Mouse (Mus musculus) heart, adult 2 months (tissue): ENCODE results near the gene Pimreg. TPM values are rescaled to one million over a fixed set of nuclear protein-coding genes. Genes with fewer than 3 reads are reported as not detected.

Experiments used
- DNase-seq, 2 experiments: peaks; one replicate each; pipeline ENCODE4 v3.0.0; 2021
- H3K27ac ChIP-seq: fragments of 200-600 bp; 2 replicates; pipeline ENCODE4 v1.8.1; 2022
- H3K27me3 ChIP-seq: fragments of 200-500 bp; 2 replicates; pipeline ENCODE4 v1.6.1; 2012; ENCODE audit warnings: mild to moderate bottlenecking, low read length, inconsistent platforms, mixed read lengths; ENCODE audit not compliant: control insufficient read depth, insufficient read depth
- H3K36me3 ChIP-seq: fragments of 200-500 bp; 2 replicates; pipeline ENCODE4 v1.6.1; 2012; ENCODE audit warnings: low read length, inconsistent platforms; ENCODE audit not compliant: control insufficient read depth, insufficient read depth
- H3K4me1 ChIP-seq: fragments of 200-500 bp; 2 replicates; pipeline ENCODE4 v1.6.1; 2011; ENCODE audit warnings: low read length; ENCODE audit not compliant: control insufficient read depth, insufficient read depth
- H3K4me3 ChIP-seq: fragments of 200-600 bp; 2 replicates; pipeline ENCODE4 v1.8.1; 2022
- H3K79me2 ChIP-seq: fragments of 200-500 bp; replicated peaks from 2 replicates; pipeline ENCODE4 v1.6.1; 2012; ENCODE audit warnings: mild to moderate bottlenecking, inconsistent platforms, low read length, moderate library complexity, mixed read lengths; ENCODE audit not compliant: control insufficient read depth, insufficient read depth
- H3K9ac ChIP-seq: fragments of 200-500 bp; 2 replicates; pipeline ENCODE4 v1.6.1; 2012; ENCODE audit warnings: low read depth, mild to moderate bottlenecking, control low read depth, inconsistent platforms, low read length, mixed read lengths
- CTCF ChIP-seq: fragments of 200-600 bp; IDR thresholded peaks from 2 replicates; pipeline ENCODE4 v1.8.1; 2022; ENCODE audit warnings: antibody characterized with exemption, mild to moderate bottlenecking, moderate library complexity
- EP300 ChIP-seq: fragments of 200-500 bp; IDR thresholded peaks from 2 replicates; pipeline ENCODE4 v1.6.1; 2011; ENCODE audit warnings: low read depth, low read length, control low read depth; ENCODE audit not compliant: insufficient read depth
- POLR2A ChIP-seq: fragments of 200-500 bp; IDR thresholded peaks from 2 replicates; pipeline ENCODE4 v1.6.1; 2011; ENCODE audit warnings: mild to moderate bottlenecking, low read depth, low read length, control low read depth; ENCODE audit not compliant: insufficient read depth
- WGBS: fragments of 180-500 bp; shearing (Covaris S2); methylation state at CpG from one replicate; pipeline ENCODE4 v1.1.7; 2018; 5-methylcytosine and 5-hydroxymethylcytosine counted together
- intact Hi-C: fragments of 180-260 bp; cut with DNase I; formaldehyde crosslinking; loops from one replicate; pipeline ENCODE4 v1.15.1; 2025
- long read RNA-seq: library from polyadenylated mRNA; stranded (forward); transcript quantifications from one replicate; pipeline ENCODE4 v2.0.0, GENCODE M21; 2021
- polyA plus RNA-seq: library from polyadenylated mRNA; depleted of rRNA; stranded (reverse); fragments of >200 nt; gene quantifications from 2 replicates; pipeline ENCODE4 v1.2.3, GENCODE M21; 2012; rRNA removed
- total RNA-seq, 2 experiments: library from RNA; stranded (reverse); gene quantifications; 2 replicates each; pipeline ENCODE4 v1.2.3; 2021

The Pimreg gene
- total RNA-seq (under 1 TPM in 1 of 2 experiments, not detected in 1; 0.75 TPM), polyA plus RNA-seq (0.45 and 0.73 TPM in 2 replicates)
- long read RNA-seq = 0 reads

- intact Hi-C loops = no loop called here
- H3K79me2 ChIP-seq = no peaks in the 10 kb centered on the region
- peaks cover 2% of the 10 kb centered on the region for H3K4me1 ChIP-seq
- DNase-seq = peak; percentile 83 to 84
- peak within 1 kb of the TSS; percentile 4; the same call in 1 of the 2 replicates for H3K27ac ChIP-seq
- H3K9ac ChIP-seq = peak within 1 kb of the TSS; percentile 35; the same call in 1 of the 2 replicates
- peak within 1 kb of the TSS; percentile 69 for H3K4me3 ChIP-seq
- no peaks in the 10 kb centered on the region for H3K27me3 ChIP-seq
- 1% methylated on average over 52 of the region's 52 CpGs for WGBS
- H3K36me3 ChIP-seq = no peaks in the 10 kb centered on the region
- TF ChIP-seq POLR2A (peak; percentile 42; the same call in 1 of the 2 replicates), EP300 (no peak), CTCF (peak; percentile 53)
These were observed at the start of gene Pimreg for GRCm38 (mm10) chr11:72041768-72042607. TSS of gene Pimreg (plus strand) at chr11:72042032.

- no peaks in the 10 kb centered on the region for H3K79me2 ChIP-seq
- TF ChIP-seq CTCF (no peak), EP300 (no peak), POLR2A (no peak)
- no peak for DNase-seq
- no peaks in the 10 kb centered on the region for H3K36me3 ChIP-seq
- no peak overlapping the region for H3K27ac ChIP-seq
- H3K4me1 ChIP-seq = peaks cover 5% of the 10 kb centered on the region
- H3K27me3 ChIP-seq = no peaks in the 10 kb centered on the region
- intact Hi-C loops = loop anchor here (5.0 to 10.0 kb wide), 2 partner anchors 45 to 238 kb away; partner anchors contain the start of gene Aipl1
- no peak overlapping the region for H3K4me3 ChIP-seq
- 92% methylated on average over 12 of the region's 12 CpGs for WGBS
- no peak overlapping the region for H3K9ac ChIP-seq
These were observed 49.4 kb upstream of the Pimreg start for GRCm38 (mm10) chr11:71992438-71992837.

- H3K4me1 ChIP-seq = peaks cover 5% of the 10 kb centered on the region
- peak; percentile 63 to 82 for DNase-seq
- peak overlapping the region; percentile 29 for H3K4me3 ChIP-seq
- intact Hi-C loops = loop anchor here (10.0 kb wide), 1 partner anchor 241 kb away; no protein-coding TSS in a partner anchor
- no peak overlapping the region for H3K9ac ChIP-seq
- TF ChIP-seq EP300 (no peak), POLR2A (no peak), CTCF (no peak)
- 9% methylated on average over 9 of the region's 9 CpGs for WGBS
- no peaks in the 10 kb centered on the region for H3K27me3 ChIP-seq
- no peaks in the 10 kb centered on the region for H3K79me2 ChIP-seq
- H3K36me3 ChIP-seq = no peaks in the 10 kb centered on the region
- H3K27ac ChIP-seq = no peak overlapping the region
These were observed 45.8 kb upstream of the Pimreg start for GRCm38 (mm10) chr11:71995968-71996511.

- peaks cover 5% of the 10 kb centered on the region for H3K4me1 ChIP-seq
- no peak overlapping the region for H3K27ac ChIP-seq
- H3K79me2 ChIP-seq = no peaks in the 10 kb centered on the region
- no peak overlapping the region for H3K9ac ChIP-seq
- TF ChIP-seq EP300 = no peak
- TF ChIP-seq POLR2A = no peak
- no peak for TF ChIP-seq CTCF
- H3K36me3 ChIP-seq = no peaks in the 10 kb centered on the region
- intact Hi-C loops = loop anchor here (10.0 kb wide), 1 partner anchor 242 kb away; no protein-coding TSS in a partner anchor
- WGBS = 29% methylated on average over 11 of the region's 11 CpGs
- peak overlapping the region; percentile 3; the same call in 1 of the 2 replicates for H3K4me3 ChIP-seq
- DNase-seq = no peak
- H3K27me3 ChIP-seq = no peaks in the 10 kb centered on the region
These were observed 45.0 kb upstream of the Pimreg start for GRCm38 (mm10) chr11:71996805-71997204.

GRCm38 (mm10) chr11:72000194-72000593, 41.6 kb upstream of the Pimreg start:
- intact Hi-C loops = no loop called here
- TF ChIP-seq CTCF (no peak), EP300 (no peak), POLR2A (no peak)
- Histone ChIP-seq H3K4me1 (peaks cover 5% of the 10 kb centered on the region), H3K4me3 (no peak overlapping the region), H3K27me3 (no peaks in the 10 kb centered on the region), H3K9ac (no peak overlapping the region), H3K27ac (no peak overlapping the region), H3K79me2 (no peaks in the 10 kb centered on the region), H3K36me3 (no peaks in the 10 kb centered on the region)
- 88% methylated on average over 6 of the region's 6 CpGs for WGBS
- DNase-seq = no peak
